Mouse (Mus musculus): ENCODE measurements around the gene Gpc3.

GRCm38 (mm10) chrX:52245694-52246297 is 368.0 kb downstream of the Gpc3 start:
- TF ChIP-seq CTCF (IDR thresholded peaks at IDR 0.05; ENCODE audit: low read depth, low read length) (no peak), GATA2 (IDR thresholded peaks at IDR 0.05; ENCODE audit: borderline replicate concordance, low read depth, low read length) (no peak), TAL1 (conservative IDR thresholded peaks at IDR 0.05; ENCODE audit: low read depth, low read length) (no peak), POLR2AphosphoS5 (IDR thresholded peaks at IDR 0.05; ENCODE audit: insufficient replicate concordance, low read depth, low read length) (no peak), GATA1 (IDR thresholded peaks at IDR 0.05; ENCODE audit: borderline replicate concordance, low read length) (no peak)
